Mouse (Mus musculus) kidney, adult 2 months (tissue): ENCODE data around the gene Rfesd. TPM values are rescaled to one million over a fixed set of nuclear protein-coding genes. Genes with fewer than 3 reads are reported as not detected.

Experiments used
- DNase-seq: peaks from one replicate; pipeline ENCODE4 v3.0.0; 2021
- H3K27ac ChIP-seq: fragments of 200-500 bp; 2 replicates; pipeline ENCODE4 v1.5.1; 2012; ENCODE audit warnings: low read depth, low read length, control low read depth, inconsistent platforms; ENCODE audit not compliant: insufficient read depth
- H3K27me3 ChIP-seq: fragments of 200-500 bp; replicated peaks from 2 replicates; pipeline ENCODE4 v1.6.1; 2012; ENCODE audit warnings: mild to moderate bottlenecking, moderate library complexity, low read length, inconsistent platforms; ENCODE audit not compliant: control insufficient read depth, insufficient read depth
- H3K36me3 ChIP-seq: fragments of 200-500 bp; 2 replicates; pipeline ENCODE4 v1.6.1; 2012; ENCODE audit warnings: mild to moderate bottlenecking, moderate library complexity, low read length, inconsistent platforms; ENCODE audit not compliant: control insufficient read depth, insufficient read depth
- H3K4me1 ChIP-seq: fragments of 200-500 bp; 2 replicates; pipeline ENCODE4 v1.6.1; 2011; ENCODE audit warnings: low read length; ENCODE audit not compliant: control insufficient read depth, insufficient read depth
- H3K4me3 ChIP-seq: fragments of 200-500 bp; 2 replicates; pipeline ENCODE4 v1.5.1; 2011; ENCODE audit warnings: mild to moderate bottlenecking, low read depth, low read length, control low read depth; ENCODE audit not compliant: insufficient read depth
- CTCF ChIP-seq: fragments of 200-500 bp; conservative IDR thresholded peaks from 2 replicates; pipeline ENCODE4 v1.5.1; 2011; ENCODE audit warnings: low read depth, mild to moderate bottlenecking, control low read depth, low read length, moderate library complexity, mixed read lengths; ENCODE audit not compliant: insufficient read depth, insufficient read length
- POLR2A ChIP-seq: fragments of 200-500 bp; IDR thresholded peaks from one replicate; pipeline ENCODE4 v1.6.1; 2011; ENCODE audit warnings: low read depth, low read length, control low read depth
- WGBS: fragments of 180-500 bp; shearing (Covaris S2); methylation state at CpG from one replicate; pipeline ENCODE4 v1.1.7; 2018; 5-methylcytosine and 5-hydroxymethylcytosine counted together
- polyA plus RNA-seq: library from polyadenylated mRNA; depleted of rRNA; stranded (reverse); fragments of >200 nt; gene quantifications from 2 replicates; pipeline ENCODE4 v1.2.3, GENCODE M21; 2012

The Rfesd gene
- polyA plus RNA-seq, 1 experiment, result 5.8 TPM

GRCm38 (mm10) chr13:76056896-76057266 lies 38.4 kb upstream of the Rfesd start, which contains the start of gene Gpr150:
Gene Gpr150 (minus strand): TSS chr13:76056996.
- H3K36me3 ChIP-seq, result no peaks in the 10 kb centered on the region

GRCm38 (mm10) chr13:76056261-76056724 lies 37.8 kb upstream of the Rfesd start:
- Histone ChIP-seq H3K27ac (no peak overlapping the region), H3K27me3 (no peaks in the 10 kb centered on the region), H3K36me3 (no peaks in the 10 kb centered on the region), H3K4me3 (peak overlapping the region; percentile 39), H3K4me1 (peaks cover 3% of the 10 kb centered on the region; the same call in 1 of the 2 replicates)
- DNase-seq, result peak; percentile 87
- TF ChIP-seq POLR2A, result no peak
- peak; percentile 50; the same call in 1 of the 2 replicates for TF ChIP-seq CTCF
- WGBS, result under 1% methylated on average over 34 of the region's 34 CpGs

More at GRCm38 (mm10) chr13:76056896-76057266, 38.4 kb upstream of the Rfesd start, which contains the start of gene Gpr150:
- TF ChIP-seq POLR2A (no peak), CTCF (no peak)
- H3K27ac ChIP-seq, result no peak within 1 kb of the TSS
- peaks cover 3% of the 10 kb centered on the region; the same call in 1 of the 2 replicates for H3K4me1 ChIP-seq
- WGBS, result 18% methylated on average over 10 of the region's 10 CpGs
- DNase-seq, result no peak
- no peaks in the 10 kb centered on the region for H3K27me3 ChIP-seq
- H3K4me3 ChIP-seq, result peak within 1 kb of the TSS; percentile 39

- Histone ChIP-seq H3K27ac (no peak overlapping the region), H3K27me3 (no peaks in the 10 kb centered on the region), H3K4me1 (peaks cover 3% of the 10 kb centered on the region; the same call in 1 of the 2 replicates), H3K36me3 (no peaks in the 10 kb centered on the region), H3K4me3 (peak overlapping the region; percentile 39)
- DNase-seq, result peak; percentile 42
- TF ChIP-seq CTCF (no peak), POLR2A (no peak)
- 2% methylated on average over 59 of the region's 59 CpGs for WGBS
Observed at GRCm38 (mm10) chr13:76055391-76056232, 37.1 kb upstream of the Rfesd start.

- Histone ChIP-seq H3K4me3 (no peak overlapping the region), H3K36me3 (no peaks in the 10 kb centered on the region), H3K27me3 (no peaks in the 10 kb centered on the region), H3K27ac (no peak overlapping the region), H3K4me1 (peaks cover 5% of the 10 kb centered on the region; the same call in 1 of the 2 replicates)
- no peak for DNase-seq
- TF ChIP-seq POLR2A, result no peak
- no peak for TF ChIP-seq CTCF
Observed at GRCm38 (mm10) chr13:76044971-76045370, 26.5 kb upstream of the Rfesd start.

GRCm38 (mm10) chr13:76042455-76042854 lies 23.9 kb upstream of the Rfesd start:
- WGBS, result 17% methylated on average over 1 of the region's 1 CpGs
- Histone ChIP-seq H3K36me3 (no peaks in the 10 kb centered on the region), H3K4me3 (no peak overlapping the region), H3K4me1 (peaks cover 5% of the 10 kb centered on the region; the same call in 1 of the 2 replicates), H3K27me3 (no peaks in the 10 kb centered on the region), H3K27ac (no peak overlapping the region)
- TF ChIP-seq POLR2A (no peak), CTCF (no peak)
- peak; percentile 70 for DNase-seq

- WGBS, result 55% methylated on average over 3 of the region's 3 CpGs
- Histone ChIP-seq H3K4me1 (no peaks in the 10 kb centered on the region), H3K27ac (peak overlapping the region; percentile 45; the same call in 1 of the 2 replicates), H3K27me3 (no peaks in the 10 kb centered on the region), H3K36me3 (no peaks in the 10 kb centered on the region), H3K4me3 (no peak overlapping the region)
- TF ChIP-seq POLR2A (no peak), CTCF (no peak)
- peak; percentile 53 for DNase-seq
Observed at GRCm38 (mm10) chr13:76024588-76024987, 6.1 kb upstream of the Rfesd start.

GRCm38 (mm10) chr13:76021782-76022181 lies 3.3 kb upstream of the Rfesd start:
- H3K27me3 ChIP-seq, result no peaks in the 10 kb centered on the region
- DNase-seq, result peak; percentile 39
- H3K4me1 ChIP-seq, result peaks cover 6% of the 10 kb centered on the region; the same call in 1 of the 2 replicates
- H3K4me3 ChIP-seq, result no peak overlapping the region
- H3K36me3 ChIP-seq, result no peaks in the 10 kb centered on the region
- TF ChIP-seq POLR2A, result no peak
- TF ChIP-seq CTCF, result no peak
- WGBS, result 89% methylated on average over 2 of the region's 2 CpGs
- H3K27ac ChIP-seq, result no peak overlapping the region
